In genomic region chr8:54120115-54120514, GRCm38 (mm10) we compare ENCODE assay signal across 19 mouse cellular contexts. TPM values are rescaled to one million over a fixed set of nuclear protein-coding genes. Genes with fewer than 3 reads are reported as not detected.
A peak's percentile ranks its signal among the peaks of the same experiment; 100 is the strongest.
DNase-seq lines count a peak whose midpoint lies in the region; ATAC-seq lines count a peak whose summit lies in the region.
"Had no signal": no experiment of that assay in that cellular context is flagged by ENCODE, and none has a peak within 500 bp of the region (broad histone marks: within the 10 kb centered on the region; RNA-seq: fewer than 3 reads in every experiment).

No protein-coding gene starts in this region.

- ATAC-seq in frontal cortex, adult (ENCODE audit: low TSS enrichment): peak; percentile 52
- ATAC-seq in CD4-positive, CD25-positive, alpha-beta regulatory T cell, adult 4 months: peak; percentile 29
- ATAC-seq in common myeloid progenitor, adult 5-6 weeks (replicated peaks; ENCODE audit: low read depth, poor library complexity, severe bottlenecking): peak; percentile 80
- peak; percentile 95 for ATAC-seq in megakaryocyte progenitor cell, adult 5-6 weeks (replicated peaks; ENCODE audit: poor library complexity)
- ATAC-seq: midbrain, embryonic 16.5 days had no signal

- no peak for DNase-seq in frontal cortex, postnatal 36 days (ENCODE audit: low spot score in 2 of 2)
- DNase-seq in heart, postnatal 10 days: no peak
- DNase-seq in thymus, postnatal 14 days: no peak
- no peak for DNase-seq in lung, postnatal 25 days (ENCODE audit: low spot score)
- DNase-seq: adrenal gland, adult 8-10 months; cerebellum, adult 11 months; cerebellum, postnatal 10 days; heart, postnatal 14 days; kidney, adult 11 months; kidney, postnatal 14 days; lung, postnatal 36 days; right cerebral cortex, postnatal 14 days; thymus, postnatal 25 days had no signal

- intact Hi-C loops in heart, postnatal 10 days (cut with DNase I): no loop called here

RNA-seq across cellular contexts. Expression of gene Vegfc, which starts 42.7 kb away (rescaled TPM):
- polyA plus RNA-seq in CD4-positive, CD25-positive, alpha-beta regulatory T cell, adult 4 months (2017; shearing (Covaris generic)): under 1 TPM; 0.41 to 0.89 TPM
- total RNA-seq in common myeloid progenitor, adult 5-6 weeks (2017): 0.50 and 0.78 TPM in 2 replicates
- total RNA-seq in megakaryocyte progenitor cell, adult 5-6 weeks (2015): 1.2 TPM in 2 replicates
- 0.37 TPM in 1 of 2 replicates, not detected in the other for total RNA-seq in megakaryocyte progenitor cell, adult 5-6 weeks (2017)
- 10 to 100 TPM; 11.9 to 13.1 TPM for total RNA-seq in heart, postnatal 10 days (2021)
- polyA plus RNA-seq: erythroblast, embryonic 14.5 days had no signal

Comparison
In these comparisons a context has a peak if more than half of its experiments do, and no peak if none do; other contexts are left out.
1. ATAC-seq: peak in every context shown above with its lines; median percentile 95 in megakaryocyte progenitor cell, adult 5-6 weeks; 80 in common myeloid progenitor, adult 5-6 weeks; 52 in frontal cortex, adult; 29 in CD4-positive, CD25-positive, alpha-beta regulatory T cell, adult 4 months.